Mouse (Mus musculus): ENCODE data around the gene Zmynd10. TPM values are rescaled to one million over a fixed set of nuclear protein-coding genes. Genes with fewer than 3 reads are reported as not detected.

Gene Zmynd10
- polyA plus RNA-seq, 1 experiment = 52.6 TPM

- H3K4me1 ChIP-seq (ENCODE audit: control insufficient read depth, insufficient read depth, low read length) = peaks cover 26% of the 10 kb centered on the region; the same call in 1 of the 2 replicates
- H3K27me3 ChIP-seq (replicated peaks; ENCODE audit: control insufficient read depth, insufficient read depth, low read length) = no peaks in the 10 kb centered on the region
- H3K36me3 ChIP-seq (ENCODE audit: control insufficient read depth, insufficient read depth, low read length) = no peaks in the 10 kb centered on the region
- peak within 1 kb of the TSS; percentile 74 for H3K4me3 ChIP-seq (ENCODE audit: insufficient read depth, low read depth, low read length)
- WGBS = 10% methylated on average over 46 of the region's 46 CpGs
- TF ChIP-seq POLR2A (IDR thresholded peaks at IDR 0.05; ENCODE audit: low read depth, low read length) = no peak
- no peak for TF ChIP-seq CTCF (conservative IDR thresholded peaks at IDR 0.05; ENCODE audit: insufficient read depth, insufficient read length, low read depth, low read length)
- peak within 1 kb of the TSS; percentile 67 for H3K27ac ChIP-seq (ENCODE audit: insufficient read depth, low read depth, low read length)
- DNase-seq = peak; percentile 100
Observed at GRCm38 (mm10) chr9:107586974-107587832, 40.1 kb downstream of the Zmynd10 start, which contains the start of gene Ifrd2. Gene Ifrd2, plus strand, starts transcription at chr9:107587642.

GRCm38 (mm10) chr9:107587833-107588639 is 40.9 kb downstream of the Zmynd10 start:
- Histone ChIP-seq H3K4me3 (ENCODE audit: insufficient read depth, low read depth, low read length) (peak overlapping the region; percentile 74), H3K4me1 (ENCODE audit: control insufficient read depth, insufficient read depth, low read length) (peaks cover 21% of the 10 kb centered on the region; the same call in 1 of the 2 replicates), H3K27me3 (replicated peaks; ENCODE audit: control insufficient read depth, insufficient read depth, low read length) (no peaks in the 10 kb centered on the region), H3K36me3 (ENCODE audit: control insufficient read depth, insufficient read depth, low read length) (no peaks in the 10 kb centered on the region), H3K27ac (ENCODE audit: insufficient read depth, low read depth, low read length) (peak overlapping the region; percentile 67)
- no peak for TF ChIP-seq CTCF (conservative IDR thresholded peaks at IDR 0.05; ENCODE audit: insufficient read depth, insufficient read length, low read depth, low read length)
- no peak for TF ChIP-seq POLR2A (IDR thresholded peaks at IDR 0.05; ENCODE audit: low read depth, low read length)
- peak; percentile 77 for DNase-seq
- WGBS = 3% methylated on average over 33 of the region's 33 CpGs

GRCm38 (mm10) chr9:107590058-107590772 is 43.1 kb downstream of the Zmynd10 start:
- H3K27ac ChIP-seq (ENCODE audit: insufficient read depth, low read depth, low read length) = peak overlapping the region; percentile 47
- TF ChIP-seq POLR2A (IDR thresholded peaks at IDR 0.05; ENCODE audit: low read depth, low read length) (no peak), CTCF (conservative IDR thresholded peaks at IDR 0.05; ENCODE audit: insufficient read depth, insufficient read length, low read depth, low read length) (no peak)
- DNase-seq = peak; percentile 89
- H3K4me1 ChIP-seq (ENCODE audit: control insufficient read depth, insufficient read depth, low read length) = peaks cover 30% of the 10 kb centered on the region
- H3K27me3 ChIP-seq (replicated peaks; ENCODE audit: control insufficient read depth, insufficient read depth, low read length) = no peaks in the 10 kb centered on the region
- 57% methylated on average over 25 of the region's 25 CpGs for WGBS
- H3K36me3 ChIP-seq (ENCODE audit: control insufficient read depth, insufficient read depth, low read length) = no peaks in the 10 kb centered on the region
- no peak overlapping the region for H3K4me3 ChIP-seq (ENCODE audit: insufficient read depth, low read depth, low read length)

GRCm38 (mm10) chr9:107590773-107591060 is 43.6 kb downstream of the Zmynd10 start:
- H3K4me3 ChIP-seq (ENCODE audit: insufficient read depth, low read depth, low read length) = peak overlapping the region; percentile 9; the same call in 1 of the 2 replicates
- 53% methylated on average over 6 of the region's 6 CpGs for WGBS
- peak overlapping the region; percentile 63 for H3K27ac ChIP-seq (ENCODE audit: insufficient read depth, low read depth, low read length)
- peak; percentile 90 for DNase-seq
- H3K36me3 ChIP-seq (ENCODE audit: control insufficient read depth, insufficient read depth, low read length) = no peaks in the 10 kb centered on the region
- H3K4me1 ChIP-seq (ENCODE audit: control insufficient read depth, insufficient read depth, low read length) = peaks cover 30% of the 10 kb centered on the region
- no peak for TF ChIP-seq CTCF (conservative IDR thresholded peaks at IDR 0.05; ENCODE audit: insufficient read depth, insufficient read length, low read depth, low read length)
- no peak for TF ChIP-seq POLR2A (IDR thresholded peaks at IDR 0.05; ENCODE audit: low read depth, low read length)
- no peaks in the 10 kb centered on the region for H3K27me3 ChIP-seq (replicated peaks; ENCODE audit: control insufficient read depth, insufficient read depth, low read length)

GRCm38 (mm10) chr9:107593101-107593976 is 46.2 kb downstream of the Zmynd10 start:
- no peaks in the 10 kb centered on the region for H3K36me3 ChIP-seq (ENCODE audit: control insufficient read depth, insufficient read depth, low read length)
- no peak overlapping the region for H3K4me3 ChIP-seq (ENCODE audit: insufficient read depth, low read depth, low read length)
- peak; percentile 93 for DNase-seq
- H3K4me1 ChIP-seq (ENCODE audit: control insufficient read depth, insufficient read depth, low read length) = peaks cover 40% of the 10 kb centered on the region
- 76% methylated on average over 11 of the region's 11 CpGs for WGBS
- H3K27ac ChIP-seq (ENCODE audit: insufficient read depth, low read depth, low read length) = peak overlapping the region; percentile 65
- no peaks in the 10 kb centered on the region for H3K27me3 ChIP-seq (replicated peaks; ENCODE audit: control insufficient read depth, insufficient read depth, low read length)
- TF ChIP-seq POLR2A (IDR thresholded peaks at IDR 0.05; ENCODE audit: low read depth, low read length) = no peak
